Mouse (Mus musculus) adrenal gland, adult 8-10 months (tissue): ENCODE results near the gene Smim17. TPM values are rescaled to one million over a fixed set of nuclear protein-coding genes. Genes with fewer than 3 reads are reported as not detected.
"Not testable (repeated sequence)": the region's sequence is repeated elsewhere in the genome, so short reads cannot be mapped to it uniquely, and the experiment has no call there.

Source experiments
- DNase-seq: peaks from one replicate; pipeline ENCODE4 v3.0.0; 2022
- total RNA-seq, 4 experiments: library from RNA; stranded (reverse); gene quantifications; 2 replicates each; pipeline ENCODE4 v1.2.4; 2022

Smim17 gene
- total RNA-seq, 4 experiments from 2014 or later, result 0.35 to 1.4 (median 0.78) TPM

- no peak for DNase-seq
Observed at GRCm38 (mm10) chr7:6415442-6415787, 16.9 kb downstream of the Smim17 start.

- no peak for DNase-seq
Observed at GRCm38 (mm10) chr7:6419894-6420293, 21.4 kb downstream of the Smim17 start.

- DNase-seq, result no peak
Observed at GRCm38 (mm10) chr7:6429381-6429780, 30.9 kb downstream of the Smim17 start.

GRCm38 (mm10) chr7:6430342-6430741 lies 31.8 kb downstream of the Smim17 start:
- no peak for DNase-seq

GRCm38 (mm10) chr7:6438388-6438787 lies 39.9 kb downstream of the Smim17 start, which contains the start of gene Olfr1344:
Gene Olfr1344 (plus strand): TSS chr7:6438688.
- no peak for DNase-seq

- DNase-seq, result no peak
Observed at GRCm38 (mm10) chr7:6441173-6441572, 42.7 kb downstream of the Smim17 start.

- DNase-seq, result no peak
Observed at GRCm38 (mm10) chr7:6447771-6448170, 49.3 kb downstream of the Smim17 start.

GRCm38 (mm10) chr7:6455868-6456267 lies 57.4 kb downstream of the Smim17 start, which contains the start of gene Olfr1336:
Gene Olfr1336 (plus strand): TSS chr7:6456168.
- no peak for DNase-seq

GRCm38 (mm10) chr7:6456399-6456798 lies 57.9 kb downstream of the Smim17 start:
- DNase-seq, result no peak

GRCm38 (mm10) chr7:6466951-6467350 lies 68.4 kb downstream of the Smim17 start, which contains the start of gene Olfr1346:
Gene Olfr1346 (plus strand): TSS chr7:6467101.
- DNase-seq, result peak; percentile 15

GRCm38 (mm10) chr7:6477633-6478032 lies 79.1 kb downstream of the Smim17 start:
- not testable (repeated sequence) for DNase-seq

Other genes with a start within 250 kb of the Smim17 start
- gene Zfp787, start 242.7 kb upstream of the Smim17 start, total RNA-seq, result 10 to 100 TPM; 42.8 to 60.3 (median 58.4) TPM
- 10 to 100 TPM; 33.7 to 39.7 (median 35.2) TPM for gene Zfp444, start 226.5 kb upstream of the Smim17 start, total RNA-seq
- gene Galp, start 201.6 kb upstream of the Smim17 start, total RNA-seq, result not detected
- not detected for gene Zscan5b, start 176.4 kb upstream of the Smim17 start, total RNA-seq
- gene Epp13, start 146.0 kb upstream of the Smim17 start, total RNA-seq, result not detected
- 10 to 100 TPM; 10.0 to 15.3 (median 11.3) TPM for gene Zfp667, start 112.1 kb upstream of the Smim17 start, total RNA-seq
- gene Zfp583, start 67.4 kb upstream of the Smim17 start, total RNA-seq, result 1 to 10 TPM; 4.1 to 4.7 (median 4.4) TPM
- gene Gm3854, start 55.0 kb upstream of the Smim17 start, total RNA-seq, result 1 to 10 TPM; 1.0 to 2.2 (median 1.4) TPM
- gene Zfp78, start 35.4 kb upstream of the Smim17 start, total RNA-seq, result 1 to 10 TPM; 2.7 to 5.0 (median 3.8) TPM
- 1 to 10 TPM; 4.2 to 9.0 (median 6.5) TPM for gene Zfp28, start 15.4 kb upstream of the Smim17 start, total RNA-seq
- gene Gm20715, start 11.6 kb downstream of the Smim17 start, total RNA-seq, result under 1 TPM in 1 of 4 experiments, not detected in 3; 0.05 TPM
- gene Olfr1344, start 40.0 kb downstream of the Smim17 start, total RNA-seq, result under 1 TPM in 2 of 4 experiments, not detected in 2; 0.27 to 0.46 TPM
- gene Olfr1336, start 57.5 kb downstream of the Smim17 start, total RNA-seq, result under 1 TPM in 1 of 4 experiments, not detected in 3; 0.03 TPM
- not detected for gene Olfr1346, start 68.4 kb downstream of the Smim17 start, total RNA-seq
- gene Olfr5, start 88.2 kb downstream of the Smim17 start, total RNA-seq, result not detected
- not detected for gene Olfr1347, start 101.0 kb downstream of the Smim17 start, total RNA-seq
- not detected for gene Olfr1348, start 110.0 kb downstream of the Smim17 start, total RNA-seq
- not detected for gene Olfr1349, start 124.2 kb downstream of the Smim17 start, total RNA-seq
- gene Olfr1350, start 166.1 kb downstream of the Smim17 start, total RNA-seq, result not detected